Mouse (Mus musculus): ENCODE data around the gene Rbfox1. TPM values are rescaled to one million over a fixed set of nuclear protein-coding genes. Genes with fewer than 3 reads are reported as not detected.

Gene Rbfox1
- polyA plus RNA-seq, 1 experiment from 2014 or later, result 223 TPM

- Histone ChIP-seq H3K27me3 (replicated peaks) (no peaks in the 10 kb centered on the region), H3K4me2 (no peak overlapping the region), H3K9me3 (no peaks in the 10 kb centered on the region), H3K4me3 (no peak overlapping the region), H3K36me3 (replicated peaks) (no peaks in the 10 kb centered on the region), H3K4me1 (0 out of 2 replicates have a peak, but pooled peaks cover 8% of the 10 kb centered on the region), H3K27ac (no peak overlapping the region), H3K9ac (no peak overlapping the region)
- 53% methylated on average over 11 of the region's 11 CpGs for WGBS
- no peak for ATAC-seq (replicated peaks)
Measured at GRCm38 (mm10) chr16:7346001-7346625, 1461.0 kb downstream of the Rbfox1 start.

GRCm38 (mm10) chr16:7347522-7348165 is 1462.5 kb downstream of the Rbfox1 start:
- H3K36me3 ChIP-seq (replicated peaks), result no peaks in the 10 kb centered on the region
- 52% methylated on average over 7 of the region's 7 CpGs for WGBS
- H3K4me1 ChIP-seq, result peaks cover 12% of the 10 kb centered on the region; the same call in 1 of the 2 replicates

GRCm38 (mm10) chr16:7352808-7353207 is 1467.7 kb downstream of the Rbfox1 start:
- ATAC-seq (replicated peaks), result peak; percentile 33; the same call in 1 of the 2 replicates
- H3K9ac ChIP-seq, result no peak overlapping the region
- H3K27ac ChIP-seq, result peak overlapping the region; percentile 38; the same call in 1 of the 2 replicates
- 60% methylated on average over 16 of the region's 16 CpGs for WGBS
- H3K27me3 ChIP-seq (replicated peaks), result no peaks in the 10 kb centered on the region
- peaks cover 18% of the 10 kb centered on the region for H3K4me1 ChIP-seq
- H3K4me2 ChIP-seq, result no peak overlapping the region
- no peak overlapping the region for H3K4me3 ChIP-seq
- no peaks in the 10 kb centered on the region for H3K36me3 ChIP-seq (replicated peaks)
- H3K9me3 ChIP-seq, result no peaks in the 10 kb centered on the region

More at GRCm38 (mm10) chr16:7347522-7348165, 1462.5 kb downstream of the Rbfox1 start:
- Histone ChIP-seq H3K4me2 (no peak overlapping the region), H3K27ac (no peak overlapping the region), H3K27me3 (replicated peaks) (no peaks in the 10 kb centered on the region), H3K9me3 (no peaks in the 10 kb centered on the region), H3K9ac (no peak overlapping the region), H3K4me3 (no peak overlapping the region)
- ATAC-seq (replicated peaks), result no peak

- Histone ChIP-seq H3K27ac (no peak overlapping the region), H3K9me3 (no peaks in the 10 kb centered on the region), H3K4me2 (no peak overlapping the region), H3K9ac (no peak overlapping the region), H3K27me3 (replicated peaks) (no peaks in the 10 kb centered on the region), H3K36me3 (replicated peaks) (no peaks in the 10 kb centered on the region), H3K4me1 (peaks cover 20% of the 10 kb centered on the region), H3K4me3 (no peak overlapping the region)
- WGBS, result 51% methylated on average over 4 of the region's 4 CpGs
- no peak for ATAC-seq (replicated peaks)
Measured at GRCm38 (mm10) chr16:7354116-7354515, 1469.0 kb downstream of the Rbfox1 start.

- Histone ChIP-seq H3K36me3 (replicated peaks) (no peaks in the 10 kb centered on the region), H3K9ac (no peak overlapping the region), H3K9me3 (no peaks in the 10 kb centered on the region), H3K4me2 (no peak overlapping the region), H3K4me1 (peaks cover 8% of the 10 kb centered on the region; the same call in 1 of the 2 replicates), H3K27me3 (replicated peaks) (no peaks in the 10 kb centered on the region), H3K4me3 (no peak overlapping the region), H3K27ac (no peak overlapping the region)
- no peak for ATAC-seq (replicated peaks)
- 27% methylated on average over 5 of the region's 5 CpGs for WGBS
Measured at GRCm38 (mm10) chr16:7359043-7359442, 1473.9 kb downstream of the Rbfox1 start.

- 0 out of 2 replicates have a peak, but pooled peaks cover 6% of the 10 kb centered on the region for H3K4me1 ChIP-seq
- no peak overlapping the region for H3K4me2 ChIP-seq
- H3K9me3 ChIP-seq, result no peaks in the 10 kb centered on the region
- no peaks in the 10 kb centered on the region for H3K36me3 ChIP-seq (replicated peaks)
- no peak overlapping the region for H3K27ac ChIP-seq
- H3K4me3 ChIP-seq, result no peak overlapping the region
- H3K27me3 ChIP-seq (replicated peaks), result no peaks in the 10 kb centered on the region
- H3K9ac ChIP-seq, result no peak overlapping the region
- ATAC-seq (replicated peaks), result no peak
- 69% methylated on average over 1 of the region's 1 CpGs for WGBS
Measured at GRCm38 (mm10) chr16:7360706-7361105, 1475.6 kb downstream of the Rbfox1 start.

GRCm38 (mm10) chr16:7365878-7366277 is 1480.7 kb downstream of the Rbfox1 start:
- no peak overlapping the region for H3K9ac ChIP-seq
- H3K9me3 ChIP-seq, result no peaks in the 10 kb centered on the region
- H3K36me3 ChIP-seq (replicated peaks), result no peaks in the 10 kb centered on the region
- no peak overlapping the region for H3K4me3 ChIP-seq
- no peaks in the 10 kb centered on the region for H3K27me3 ChIP-seq (replicated peaks)
- H3K27ac ChIP-seq, result no peak overlapping the region
- H3K4me1 ChIP-seq, result no peaks in the 10 kb centered on the region
- ATAC-seq (replicated peaks), result no peak
- no peak overlapping the region for H3K4me2 ChIP-seq

- WGBS, result 59% methylated on average over 3 of the region's 3 CpGs
- H3K36me3 ChIP-seq (replicated peaks), result no peaks in the 10 kb centered on the region
- 0 out of 2 replicates have a peak, but pooled peaks cover 4% of the 10 kb centered on the region for H3K4me1 ChIP-seq
- ATAC-seq (replicated peaks), result no peak
- H3K27ac ChIP-seq, result no peak overlapping the region
- H3K9me3 ChIP-seq, result no peaks in the 10 kb centered on the region
- no peak overlapping the region for H3K9ac ChIP-seq
- no peaks in the 10 kb centered on the region for H3K27me3 ChIP-seq (replicated peaks)
- H3K4me3 ChIP-seq, result no peak overlapping the region
- no peak overlapping the region for H3K4me2 ChIP-seq
Measured at GRCm38 (mm10) chr16:7374146-7374545, 1489.0 kb downstream of the Rbfox1 start.

GRCm38 (mm10) chr16:7374674-7375073 is 1489.5 kb downstream of the Rbfox1 start:
- Histone ChIP-seq H3K27me3 (replicated peaks) (no peaks in the 10 kb centered on the region), H3K4me1 (0 out of 2 replicates have a peak, but pooled peaks cover 4% of the 10 kb centered on the region), H3K4me3 (no peak overlapping the region), H3K27ac (no peak overlapping the region), H3K4me2 (no peak overlapping the region), H3K36me3 (replicated peaks) (no peaks in the 10 kb centered on the region), H3K9ac (no peak overlapping the region), H3K9me3 (no peaks in the 10 kb centered on the region)
- 41% methylated on average over 2 of the region's 2 CpGs for WGBS
- ATAC-seq (replicated peaks), result no peak

- no peaks in the 10 kb centered on the region for H3K9me3 ChIP-seq
- no peaks in the 10 kb centered on the region for H3K27me3 ChIP-seq (replicated peaks)
- H3K4me2 ChIP-seq, result no peak overlapping the region
- no peak for ATAC-seq (replicated peaks)
- H3K4me1 ChIP-seq, result no peaks in the 10 kb centered on the region
- H3K27ac ChIP-seq, result no peak overlapping the region
- no peaks in the 10 kb centered on the region for H3K36me3 ChIP-seq (replicated peaks)
- H3K9ac ChIP-seq, result no peak overlapping the region
- H3K4me3 ChIP-seq, result no peak overlapping the region
Measured at GRCm38 (mm10) chr16:7396101-7396500, 1510.9 kb downstream of the Rbfox1 start.

- H3K27ac ChIP-seq, result 0 out of 2 replicates have a peak overlapping the region, but pooled peaks have one; percentile 18
- no peak overlapping the region for H3K9ac ChIP-seq
- H3K36me3 ChIP-seq (replicated peaks), result no peaks in the 10 kb centered on the region
- no peak overlapping the region for H3K4me3 ChIP-seq
- H3K4me1 ChIP-seq, result peaks cover 10% of the 10 kb centered on the region
- no peaks in the 10 kb centered on the region for H3K9me3 ChIP-seq
- WGBS, result 16% methylated on average over 6 of the region's 6 CpGs
- H3K4me2 ChIP-seq, result no peak overlapping the region
- no peaks in the 10 kb centered on the region for H3K27me3 ChIP-seq (replicated peaks)
- no peak for ATAC-seq (replicated peaks)
Measured at GRCm38 (mm10) chr16:7404766-7405492, 1519.8 kb downstream of the Rbfox1 start.

- H3K36me3 ChIP-seq (replicated peaks), result no peaks in the 10 kb centered on the region
- no peak for ATAC-seq (replicated peaks)
- 0 out of 2 replicates have a peak overlapping the region, but pooled peaks have one; percentile 34 for H3K27ac ChIP-seq
- 43% methylated on average over 12 of the region's 12 CpGs for WGBS
- H3K4me1 ChIP-seq, result peaks cover 10% of the 10 kb centered on the region
- H3K9ac ChIP-seq, result no peak overlapping the region
- no peaks in the 10 kb centered on the region for H3K27me3 ChIP-seq (replicated peaks)
- H3K4me2 ChIP-seq, result no peak overlapping the region
- H3K4me3 ChIP-seq, result no peak overlapping the region
- H3K9me3 ChIP-seq, result no peaks in the 10 kb centered on the region
Measured at GRCm38 (mm10) chr16:7407862-7408640, 1522.9 kb downstream of the Rbfox1 start.
